Mouse (Mus musculus): Measurements from ENCODE around the gene Nhp2. TPM values are rescaled to one million over a fixed set of nuclear protein-coding genes. Genes with fewer than 3 reads are reported as not detected.
"Not testable (repeated sequence)": the region's sequence is repeated elsewhere in the genome, so short reads cannot be mapped to it uniquely, and the experiment has no call there.

Gene Nhp2
- polyA plus RNA-seq, 1 experiment from 2014 or later = 349 TPM

GRCm38 (mm10) chr11:51614256-51614655 lies 5.3 kb upstream of the Nhp2 start:
- no peak overlapping the region for H3K27ac ChIP-seq (ENCODE audit: low read depth, low read length)
- no peaks in the 10 kb centered on the region for H3K27me3 ChIP-seq (replicated peaks; ENCODE audit: control insufficient read depth, insufficient read depth, low read length)
- DNase-seq (ENCODE audit: low spot score) (no peak), ATAC-seq (replicated peaks; ENCODE audit: low FRiP score) (no peak)
- no peaks in the 10 kb centered on the region for H3K36me3 ChIP-seq (ENCODE audit: control insufficient read depth, insufficient read depth, low read length)
- H3K9me3 ChIP-seq (ENCODE audit: control insufficient read depth, low read length) = no peaks in the 10 kb centered on the region
- no peak overlapping the region for H3K4me3 ChIP-seq (ENCODE audit: low read depth, low read length)
- WGBS = 87% methylated on average over 8 of the region's 8 CpGs
- H3K4me2 ChIP-seq = no peak overlapping the region
- H3K9ac ChIP-seq (ENCODE audit: low read depth, low read length) = no peak overlapping the region
- peaks cover 14% of the 10 kb centered on the region for H3K4me1 ChIP-seq (replicated peaks; ENCODE audit: control insufficient read depth, insufficient read depth, low read length)

GRCm38 (mm10) chr11:51615129-51615528 lies 4.4 kb upstream of the Nhp2 start:
- Histone ChIP-seq H3K4me1 (replicated peaks; ENCODE audit: control insufficient read depth, insufficient read depth, low read length) (peaks cover 9% of the 10 kb centered on the region), H3K27me3 (replicated peaks; ENCODE audit: control insufficient read depth, insufficient read depth, low read length) (no peaks in the 10 kb centered on the region), H3K9me3 (ENCODE audit: control insufficient read depth, low read length) (no peaks in the 10 kb centered on the region), H3K9ac (ENCODE audit: low read depth, low read length) (peak overlapping the region; percentile 71), H3K36me3 (ENCODE audit: control insufficient read depth, insufficient read depth, low read length) (no peaks in the 10 kb centered on the region), H3K4me3 (ENCODE audit: low read depth, low read length) (peak overlapping the region; percentile 33), H3K4me2 (peak overlapping the region; percentile 63), H3K27ac (ENCODE audit: low read depth, low read length) (peak overlapping the region; percentile 77)
- DNase-seq (ENCODE audit: low spot score) = no peak
- 37% methylated on average over 7 of the region's 7 CpGs for WGBS
- no peak for ATAC-seq (replicated peaks; ENCODE audit: low FRiP score)

GRCm38 (mm10) chr11:51615601-51616000 lies 3.9 kb upstream of the Nhp2 start:
- peak; percentile 83 for ATAC-seq (replicated peaks; ENCODE audit: low FRiP score)
- no peaks in the 10 kb centered on the region for H3K36me3 ChIP-seq (ENCODE audit: control insufficient read depth, insufficient read depth, low read length)
- WGBS = under 1% methylated on average over 14 of the region's 14 CpGs

GRCm38 (mm10) chr11:51616113-51616512 lies 3.4 kb upstream of the Nhp2 start:
- peaks cover 15% of the 10 kb centered on the region for H3K4me1 ChIP-seq (replicated peaks; ENCODE audit: control insufficient read depth, insufficient read depth, low read length)
- not testable (repeated sequence) for H3K36me3 ChIP-seq (ENCODE audit: control insufficient read depth, insufficient read depth, low read length); H3K9me3 ChIP-seq (ENCODE audit: control insufficient read depth, low read length); H3K27me3 ChIP-seq (replicated peaks; ENCODE audit: control insufficient read depth, insufficient read depth, low read length); DNase-seq (ENCODE audit: low spot score); ATAC-seq (replicated peaks; ENCODE audit: low FRiP score)
- peak overlapping the region; percentile 71 for H3K9ac ChIP-seq (ENCODE audit: low read depth, low read length)
- H3K4me3 ChIP-seq (ENCODE audit: low read depth, low read length) = peak overlapping the region; percentile 33; the same call in 1 of the 2 replicates
- peak overlapping the region; percentile 63 for H3K4me2 ChIP-seq
- WGBS = 86% methylated on average over 7 of the region's 7 CpGs
- H3K27ac ChIP-seq (ENCODE audit: low read depth, low read length) = peak overlapping the region; percentile 77

More at GRCm38 (mm10) chr11:51615601-51616000, 3.9 kb upstream of the Nhp2 start:
- Histone ChIP-seq H3K9me3 (ENCODE audit: control insufficient read depth, low read length) (no peaks in the 10 kb centered on the region), H3K27ac (ENCODE audit: low read depth, low read length) (peak overlapping the region; percentile 77), H3K4me2 (peak overlapping the region; percentile 63), H3K4me1 (replicated peaks; ENCODE audit: control insufficient read depth, insufficient read depth, low read length) (peaks cover 10% of the 10 kb centered on the region), H3K9ac (ENCODE audit: low read depth, low read length) (peak overlapping the region; percentile 71), H3K27me3 (replicated peaks; ENCODE audit: control insufficient read depth, insufficient read depth, low read length) (no peaks in the 10 kb centered on the region), H3K4me3 (ENCODE audit: low read depth, low read length) (peak overlapping the region; percentile 33)
- peak; percentile 83 for DNase-seq (ENCODE audit: low spot score)

- Histone ChIP-seq H3K4me1 (replicated peaks; ENCODE audit: control insufficient read depth, insufficient read depth, low read length) (peaks cover 21% of the 10 kb centered on the region), H3K4me2 (no peak overlapping the region), H3K9me3 (ENCODE audit: control insufficient read depth, low read length) (no peaks in the 10 kb centered on the region), H3K27ac (ENCODE audit: low read depth, low read length) (no peak overlapping the region), H3K4me3 (ENCODE audit: low read depth, low read length) (no peak overlapping the region), H3K36me3 (ENCODE audit: control insufficient read depth, insufficient read depth, low read length) (peaks cover 11% of the 10 kb centered on the region; the same call in 1 of the 2 replicates), H3K27me3 (replicated peaks; ENCODE audit: control insufficient read depth, insufficient read depth, low read length) (no peaks in the 10 kb centered on the region), H3K9ac (ENCODE audit: low read depth, low read length) (no peak overlapping the region)
- WGBS = 4% methylated on average over 4 of the region's 4 CpGs
- ATAC-seq (replicated peaks; ENCODE audit: low FRiP score) = no peak
- DNase-seq (ENCODE audit: low spot score) = no peak
Measured at GRCm38 (mm10) chr11:51617693-51618092, 1.8 kb upstream of the Nhp2 start.

- peak overlapping the region; percentile 90 for H3K4me2 ChIP-seq
- 35% methylated on average over 8 of the region's 8 CpGs for WGBS
- DNase-seq (ENCODE audit: low spot score) (no peak), ATAC-seq (replicated peaks; ENCODE audit: low FRiP score) (peak; percentile 30)
- H3K27me3 ChIP-seq (replicated peaks; ENCODE audit: control insufficient read depth, insufficient read depth, low read length) = no peaks in the 10 kb centered on the region
- H3K4me3 ChIP-seq (ENCODE audit: low read depth, low read length) = peak overlapping the region; percentile 80
- no peaks in the 10 kb centered on the region for H3K9me3 ChIP-seq (ENCODE audit: control insufficient read depth, low read length)
- H3K27ac ChIP-seq (ENCODE audit: low read depth, low read length) = 0 out of 2 replicates have a peak overlapping the region, but pooled peaks have one; percentile 28
- H3K36me3 ChIP-seq (ENCODE audit: control insufficient read depth, insufficient read depth, low read length) = peaks cover 24% of the 10 kb centered on the region
- peak overlapping the region; percentile 44; the same call in 1 of the 2 replicates for H3K9ac ChIP-seq (ENCODE audit: low read depth, low read length)
- peaks cover 21% of the 10 kb centered on the region for H3K4me1 ChIP-seq (replicated peaks; ENCODE audit: control insufficient read depth, insufficient read depth, low read length)
Measured at GRCm38 (mm10) chr11:51618894-51619408, 584 bp upstream of the Nhp2 start.

GRCm38 (mm10) chr11:51620084-51620483 lies 549 bp downstream of the Nhp2 start:
- Histone ChIP-seq H3K9me3 (ENCODE audit: control insufficient read depth, low read length) (no peaks in the 10 kb centered on the region), H3K27ac (ENCODE audit: low read depth, low read length) (peak overlapping the region; percentile 28; the same call in 1 of the 2 replicates), H3K27me3 (replicated peaks; ENCODE audit: control insufficient read depth, insufficient read depth, low read length) (no peaks in the 10 kb centered on the region), H3K4me3 (ENCODE audit: low read depth, low read length) (peak overlapping the region; percentile 80), H3K4me2 (peak overlapping the region; percentile 90), H3K9ac (ENCODE audit: low read depth, low read length) (peak overlapping the region; percentile 78), H3K4me1 (replicated peaks; ENCODE audit: control insufficient read depth, insufficient read depth, low read length) (peaks cover 22% of the 10 kb centered on the region), H3K36me3 (ENCODE audit: control insufficient read depth, insufficient read depth, low read length) (peaks cover 31% of the 10 kb centered on the region)
- ATAC-seq (replicated peaks; ENCODE audit: low FRiP score) (no peak), DNase-seq (ENCODE audit: low spot score) (no peak)
- under 1% methylated on average over 11 of the region's 11 CpGs for WGBS

- Histone ChIP-seq H3K4me3 (ENCODE audit: low read depth, low read length) (peak overlapping the region; percentile 80; the same call in 1 of the 2 replicates), H3K36me3 (ENCODE audit: control insufficient read depth, insufficient read depth, low read length) (peaks cover 42% of the 10 kb centered on the region), H3K9me3 (ENCODE audit: control insufficient read depth, low read length) (no peaks in the 10 kb centered on the region), H3K27me3 (replicated peaks; ENCODE audit: control insufficient read depth, insufficient read depth, low read length) (no peaks in the 10 kb centered on the region), H3K4me1 (replicated peaks; ENCODE audit: control insufficient read depth, insufficient read depth, low read length) (peaks cover 22% of the 10 kb centered on the region), H3K4me2 (peak overlapping the region; percentile 90), H3K27ac (ENCODE audit: low read depth, low read length) (no peak overlapping the region), H3K9ac (ENCODE audit: low read depth, low read length) (0 out of 2 replicates have a peak overlapping the region, but pooled peaks have one; percentile 26)
- WGBS = 84% methylated on average over 2 of the region's 2 CpGs
- ATAC-seq (replicated peaks; ENCODE audit: low FRiP score) (no peak), DNase-seq (ENCODE audit: low spot score) (no peak)
Measured at GRCm38 (mm10) chr11:51621776-51622175, 2.2 kb downstream of the Nhp2 start.

- H3K9me3 ChIP-seq (ENCODE audit: control insufficient read depth, low read length) = no peaks in the 10 kb centered on the region
- H3K9ac ChIP-seq (ENCODE audit: low read depth, low read length) = no peak overlapping the region
- no peak overlapping the region for H3K27ac ChIP-seq (ENCODE audit: low read depth, low read length)
- no peak overlapping the region for H3K4me2 ChIP-seq
- ATAC-seq (replicated peaks; ENCODE audit: low FRiP score) = no peak
- no peak for DNase-seq (ENCODE audit: low spot score)
- H3K36me3 ChIP-seq (ENCODE audit: control insufficient read depth, insufficient read depth, low read length) = peaks cover 48% of the 10 kb centered on the region
- H3K27me3 ChIP-seq (replicated peaks; ENCODE audit: control insufficient read depth, insufficient read depth, low read length) = no peaks in the 10 kb centered on the region
- H3K4me1 ChIP-seq (replicated peaks; ENCODE audit: control insufficient read depth, insufficient read depth, low read length) = peaks cover 22% of the 10 kb centered on the region
- H3K4me3 ChIP-seq (ENCODE audit: low read depth, low read length) = no peak overlapping the region
- 87% methylated on average over 7 of the region's 7 CpGs for WGBS
Measured at GRCm38 (mm10) chr11:51622971-51623491, 3.5 kb downstream of the Nhp2 start.

Data from liver, embryonic 11.5 days (tissue).